Mouse (Mus musculus) megakaryocyte progenitor cell, adult 5-6 weeks (primary cell): Measurements from ENCODE around the gene Immp2l. TPM values are rescaled to one million over a fixed set of nuclear protein-coding genes. Genes with fewer than 3 reads are reported as not detected.

Experiments
- ATAC-seq: replicated peaks from 2 replicates; pipeline ENCODE4 v1.8.0; 2016; ENCODE audit warnings: mild to moderate bottlenecking, moderate TSS enrichment, inconsistent platforms; ENCODE audit not compliant: poor library complexity
- total RNA-seq, 2 experiments: library from RNA; stranded (forward) in 1 of 2; stranded (reverse) in 1 of 2; fragments of 157-497, 149-512 nt in 1 of 2; fragments of 200-1000 nt in 1 of 2; gene quantifications; 2 replicates each; pipeline versions ENCODE4 v1.2.3 to v1.2.4; 2015 to 2017

Immp2l gene
- total RNA-seq, 2 experiments from 2014 or later = 5.7 to 9.1 TPM

DNA sequence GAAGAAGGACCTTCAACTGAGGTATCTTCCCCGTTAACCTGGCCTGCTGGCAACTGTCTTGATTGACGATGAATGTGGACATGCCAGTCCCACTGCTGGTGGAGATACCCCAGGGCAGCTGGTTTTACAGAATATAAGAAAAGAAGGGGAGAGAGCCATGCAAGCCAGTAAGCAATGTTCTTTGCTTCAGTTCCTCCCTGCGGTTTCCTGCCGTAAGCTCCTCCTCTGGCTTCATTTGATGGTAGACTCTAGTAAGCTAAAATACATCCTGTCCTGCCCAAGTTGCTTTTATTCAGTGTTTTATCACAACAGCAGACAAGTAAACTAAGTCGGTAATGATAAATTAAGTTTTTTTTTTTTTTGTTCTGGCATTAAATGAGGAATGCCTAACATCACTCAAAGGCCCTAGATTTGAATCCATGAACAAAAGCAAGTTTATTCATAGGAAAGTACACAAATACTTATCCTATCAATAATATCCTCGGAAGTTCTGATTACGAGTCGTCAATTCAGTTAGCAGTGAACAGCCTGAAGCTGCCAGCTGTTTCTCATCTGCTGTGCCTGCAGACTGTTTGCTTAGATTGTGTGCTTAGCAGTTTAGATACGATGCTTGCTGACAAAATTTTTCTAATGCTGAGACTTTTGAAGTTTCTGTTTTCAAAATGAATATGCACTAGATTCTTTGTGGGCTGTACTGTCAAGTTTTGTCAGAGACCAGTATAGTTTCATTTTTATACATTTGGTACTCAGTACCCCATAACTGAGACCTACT is 476.3 kb downstream of the Immp2l start:
- ATAC-seq = peak; percentile 64

DNA sequence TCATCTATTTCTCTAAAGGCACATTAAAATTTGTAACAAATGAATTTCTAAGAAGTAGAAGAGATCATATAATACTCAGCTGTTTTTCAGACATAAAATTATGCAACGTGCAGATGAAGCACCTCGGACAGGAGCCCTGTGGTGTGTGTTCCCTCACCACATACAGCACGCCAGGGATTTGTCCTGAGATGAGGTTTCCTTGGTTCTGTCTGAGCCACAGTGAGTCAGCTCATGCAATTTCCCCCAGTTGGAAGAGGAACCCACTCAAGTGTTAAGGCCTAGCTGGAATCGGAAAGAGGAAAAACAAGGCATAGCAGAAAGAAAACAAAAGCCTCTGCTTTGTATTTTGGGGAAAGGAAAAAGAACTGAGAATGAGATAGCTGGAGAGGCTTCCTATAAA is 484.7 kb downstream of the Immp2l start:
- peak; percentile 50; the same call in 1 of the 2 replicates for ATAC-seq

DNA sequence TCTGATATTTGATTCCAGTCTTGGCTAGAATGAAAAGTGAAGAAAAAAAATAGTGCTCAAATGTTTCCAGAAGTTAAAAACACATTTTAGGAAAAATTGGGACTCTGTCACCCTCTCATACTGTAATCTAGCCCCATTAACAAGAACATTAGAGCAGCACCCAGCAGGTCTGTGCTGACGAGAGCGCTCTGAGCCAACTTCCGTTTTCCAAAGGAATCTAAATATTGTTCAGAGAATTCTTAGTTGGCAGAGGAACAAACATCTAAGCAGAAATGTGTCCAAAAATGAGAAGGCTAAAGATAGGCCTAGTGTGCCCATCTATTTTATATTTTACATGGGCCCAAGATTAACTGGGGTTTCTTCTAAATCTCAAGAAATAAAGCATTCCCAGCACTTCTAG is 486.7 kb downstream of the Immp2l start:
- no peak for ATAC-seq

DNA sequence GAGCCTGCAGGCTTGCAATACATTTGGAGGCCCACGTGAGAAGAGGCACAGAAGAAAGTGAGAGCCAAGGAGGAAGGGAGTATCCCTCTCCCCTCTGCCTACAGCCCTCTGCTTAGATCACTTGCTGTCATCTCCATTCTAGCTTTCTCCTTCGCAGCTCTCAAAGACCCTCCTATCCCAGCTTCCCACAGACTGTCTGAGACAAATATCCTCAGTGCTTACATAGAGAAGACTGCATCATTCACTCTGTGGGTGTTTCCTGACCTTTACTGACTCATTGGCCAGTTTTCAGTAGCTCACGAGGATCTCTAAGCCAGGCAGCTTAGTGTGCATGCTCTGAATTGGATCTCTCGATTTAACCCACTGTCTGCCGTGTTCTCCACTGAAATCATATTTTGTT is 495.0 kb downstream of the Immp2l start:
- ATAC-seq = no peak

DNA sequence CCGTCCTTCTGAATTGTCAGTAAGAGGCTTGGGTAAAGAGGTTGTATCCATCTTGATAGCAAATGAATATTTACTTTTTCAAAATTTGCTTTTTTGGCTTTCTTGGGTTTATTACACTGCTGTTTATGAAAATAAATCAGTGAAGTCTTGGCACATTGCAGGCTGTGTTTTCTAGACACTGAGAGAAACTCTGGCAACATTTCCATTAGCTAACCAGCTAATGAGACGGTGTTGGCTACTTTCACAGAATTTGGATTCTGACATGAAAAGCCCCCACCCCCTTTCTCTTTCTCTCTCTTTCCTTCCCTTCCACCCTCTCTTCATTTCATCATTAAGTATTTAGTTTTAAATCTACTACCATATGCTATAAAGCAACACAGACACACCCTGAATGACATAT is 496.4 kb downstream of the Immp2l start:
- ATAC-seq = no peak

DNA sequence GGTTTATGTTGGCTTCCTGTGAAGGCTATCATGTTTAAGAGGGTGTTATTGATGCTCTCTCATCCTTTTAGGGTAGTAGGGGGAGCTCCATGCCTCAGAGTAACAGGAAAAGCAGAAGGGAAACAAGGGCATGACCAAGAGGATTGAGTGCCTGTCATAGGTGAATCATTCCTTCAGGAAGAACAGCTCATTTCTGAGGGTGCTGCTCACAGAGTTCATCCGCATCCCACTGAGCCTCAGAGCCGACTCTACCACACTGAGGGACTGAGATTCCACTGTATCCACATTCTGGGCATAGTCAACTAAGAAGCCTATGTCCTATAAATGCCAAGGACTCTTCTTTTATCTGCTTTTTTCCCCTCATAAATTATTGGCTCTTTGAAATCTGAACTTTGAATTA is 497.8 kb downstream of the Immp2l start:
- ATAC-seq = no peak

DNA sequence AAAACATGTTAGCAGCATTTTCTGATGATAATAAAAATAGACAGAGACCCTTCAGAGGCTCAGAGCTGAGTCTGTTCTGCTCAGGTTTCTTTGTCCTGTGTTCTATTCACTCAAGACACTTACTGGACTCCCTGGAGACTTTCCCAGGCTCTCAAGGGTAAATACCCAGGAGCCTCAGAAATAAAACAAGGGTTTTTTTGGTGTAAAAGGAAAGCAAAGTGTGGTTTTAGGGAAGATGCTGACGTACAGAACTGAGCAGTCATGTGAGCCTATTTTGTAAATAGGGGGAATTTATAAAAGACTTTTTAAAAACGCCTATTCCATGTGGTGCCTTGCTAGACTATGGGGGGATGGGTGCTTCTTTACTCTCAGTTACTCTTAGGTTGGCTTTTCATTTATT is 502.8 kb downstream of the Immp2l start:
- ATAC-seq = no peak

DNA sequence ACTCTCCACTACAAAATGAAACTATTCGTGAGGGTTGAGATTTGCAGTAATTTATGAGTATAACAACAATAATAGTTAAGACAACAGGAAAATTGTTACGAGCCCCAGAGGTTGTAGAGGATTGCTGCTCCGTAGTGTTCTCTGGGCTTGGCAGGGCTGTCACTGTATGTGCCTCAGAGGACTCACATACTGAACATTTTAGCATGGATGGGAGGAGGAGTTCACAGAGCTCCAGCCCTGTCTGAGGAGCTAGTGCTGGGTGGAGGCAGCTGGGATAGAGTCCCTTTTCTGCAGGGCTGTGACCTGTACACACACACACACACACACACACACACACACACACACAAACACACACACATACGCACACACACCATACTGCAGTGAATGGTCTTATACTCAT is 504.5 kb downstream of the Immp2l start:
- no peak for ATAC-seq

DNA sequence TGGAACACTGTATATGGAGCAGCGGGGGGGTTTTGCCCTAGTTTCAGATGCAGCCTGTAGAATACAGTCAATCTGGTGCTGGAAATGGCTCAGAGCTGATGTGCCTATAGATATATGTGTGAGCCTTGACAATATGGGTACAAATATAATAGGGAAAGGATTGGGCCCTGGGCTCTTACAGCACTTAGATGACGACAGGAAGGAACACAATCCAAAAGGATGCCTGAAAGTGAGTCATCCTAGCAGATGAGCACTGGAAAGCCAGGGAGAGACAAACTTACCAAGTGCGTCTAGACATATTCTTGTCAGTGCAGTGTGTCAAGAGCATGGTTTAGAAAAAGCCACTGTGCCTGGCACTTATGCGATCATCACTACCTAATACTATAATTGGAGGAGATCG is 516.1 kb downstream of the Immp2l start:
- no peak for ATAC-seq

DNA sequence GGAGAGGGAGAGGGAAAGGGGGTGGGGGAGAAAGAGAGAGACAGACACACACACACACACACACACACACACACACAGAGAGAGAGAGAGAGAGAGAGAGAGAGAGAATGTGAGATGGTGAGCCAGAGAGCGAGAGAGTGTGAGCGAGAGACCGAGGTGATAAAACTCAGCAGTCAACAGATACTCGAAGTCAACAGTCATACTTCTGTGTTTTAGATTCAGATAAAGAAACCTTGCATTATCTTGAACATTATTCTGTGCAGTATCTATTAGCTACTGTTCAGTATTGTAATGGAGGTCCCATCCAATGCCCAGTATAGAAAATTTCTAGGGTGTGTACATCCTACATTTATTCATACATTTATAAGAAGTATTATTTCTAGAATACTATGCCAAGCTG is 527.7 kb downstream of the Immp2l start:
- ATAC-seq = no peak

DNA sequence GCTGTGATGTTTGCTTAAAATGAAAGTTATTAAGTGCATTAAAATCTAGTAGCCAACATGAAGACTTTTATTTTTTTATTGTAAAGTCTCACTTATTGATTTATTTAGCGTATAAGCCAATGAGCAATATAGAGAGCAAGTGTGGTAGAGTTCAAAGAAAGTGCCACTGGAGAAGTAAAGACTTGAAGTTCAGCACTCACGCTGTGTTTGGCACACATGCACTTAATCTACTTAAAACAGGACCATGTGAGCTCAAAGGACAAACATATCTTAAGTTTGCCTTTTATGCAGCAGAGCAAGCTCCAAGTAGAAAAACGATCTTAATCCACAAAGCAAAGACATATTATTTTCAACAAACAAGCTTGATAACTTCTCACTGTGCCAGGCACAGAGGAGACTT is 533.9 kb downstream of the Immp2l start:
- no peak for ATAC-seq

DNA sequence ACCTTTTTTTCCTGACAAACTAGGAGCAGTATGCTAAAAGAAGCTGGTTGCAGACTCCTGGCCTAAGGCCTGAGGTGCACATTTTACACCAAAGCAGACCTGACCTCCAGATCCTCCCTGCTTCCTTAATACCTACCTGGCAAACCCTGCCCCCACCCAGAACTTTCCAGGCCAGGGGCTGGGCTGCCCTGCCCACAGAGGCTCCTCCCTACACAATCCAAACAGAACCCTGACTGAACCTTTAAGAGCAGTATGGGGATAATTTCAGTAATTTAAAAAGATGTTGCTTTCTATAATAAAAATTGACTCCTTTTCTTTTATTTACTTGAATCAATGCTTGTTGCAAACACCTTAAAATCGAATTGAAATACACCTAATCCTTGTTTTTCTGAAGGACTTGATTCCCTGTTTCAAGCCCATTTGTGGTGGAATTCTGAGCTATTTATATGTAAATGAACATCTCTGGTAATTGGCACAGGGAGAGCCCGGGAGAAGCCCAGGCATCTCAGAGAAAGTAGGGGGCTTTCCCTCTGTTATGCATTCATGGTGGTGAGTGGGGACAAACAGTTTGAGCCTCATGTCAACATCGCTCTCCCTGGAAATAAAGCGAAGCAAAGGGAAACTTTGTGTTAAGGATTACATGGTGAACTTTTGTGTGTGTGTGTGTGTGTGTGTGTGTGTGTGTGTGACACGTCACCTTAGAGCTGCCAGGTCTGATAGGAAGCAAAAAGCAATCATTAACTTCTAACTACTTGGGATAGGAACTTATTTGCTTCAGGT is 535.3 kb downstream of the Immp2l start:
- ATAC-seq = no peak

DNA sequence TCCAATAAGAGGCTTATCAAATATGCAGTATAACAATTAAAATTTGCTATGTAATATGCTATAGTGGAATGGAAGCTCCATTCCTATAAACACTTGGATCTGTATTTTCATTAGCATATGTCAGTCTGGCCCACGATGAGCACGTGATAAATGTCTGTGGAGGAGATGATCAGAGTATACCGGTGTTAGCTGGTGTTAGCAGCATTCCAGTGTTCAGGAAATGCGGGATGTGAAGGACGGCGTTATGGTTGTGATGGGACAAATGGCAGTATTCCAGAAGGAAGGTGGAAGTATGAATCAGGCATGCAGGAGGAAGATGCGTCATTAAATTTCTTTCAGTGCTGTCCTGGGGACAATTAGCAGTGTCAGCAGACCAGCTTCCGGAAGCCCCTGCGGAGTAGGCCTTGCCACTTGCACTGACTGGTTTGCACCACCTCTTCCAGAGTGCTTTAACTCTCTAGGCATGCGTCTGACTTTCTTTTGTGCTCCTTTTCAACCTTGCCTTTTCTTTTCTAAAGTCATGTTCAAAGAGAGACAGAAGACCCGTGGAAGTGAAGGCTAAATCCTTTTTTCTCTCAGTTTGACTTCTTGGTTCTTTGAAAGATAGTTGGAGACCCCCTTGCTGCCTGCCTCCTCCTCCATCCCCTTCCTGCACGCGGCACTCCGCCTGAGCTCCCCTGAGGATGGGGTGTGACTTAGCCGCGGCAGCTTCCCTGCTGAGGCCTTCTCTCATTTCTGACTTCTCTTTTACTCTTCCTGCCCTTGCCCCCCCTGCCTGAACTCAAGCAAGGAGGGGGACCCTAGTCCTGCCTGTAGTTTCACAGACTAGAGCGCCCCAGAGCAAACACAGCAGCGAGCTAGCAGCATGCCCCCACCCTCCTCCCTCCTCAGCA is 541.9 kb downstream of the Immp2l start:
- peak; percentile 88 for ATAC-seq

DNA sequence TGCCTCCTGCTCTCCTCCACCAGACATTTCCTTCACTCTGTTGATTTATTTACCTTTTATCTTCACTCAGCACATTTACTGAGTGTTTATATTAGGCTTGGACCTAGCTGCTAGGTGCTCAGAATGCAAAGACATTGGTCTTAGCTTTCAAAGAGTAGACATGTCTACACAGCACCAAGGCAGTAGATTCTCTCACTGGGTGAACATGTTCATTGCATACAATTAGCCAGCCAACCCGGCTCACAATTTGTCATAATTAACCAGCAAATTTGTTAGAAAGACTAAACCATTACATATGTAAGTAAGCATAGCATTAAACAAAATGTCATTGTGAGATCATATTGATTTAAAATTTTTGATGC is 542.5 kb downstream of the Immp2l start:
- no peak for ATAC-seq

DNA sequence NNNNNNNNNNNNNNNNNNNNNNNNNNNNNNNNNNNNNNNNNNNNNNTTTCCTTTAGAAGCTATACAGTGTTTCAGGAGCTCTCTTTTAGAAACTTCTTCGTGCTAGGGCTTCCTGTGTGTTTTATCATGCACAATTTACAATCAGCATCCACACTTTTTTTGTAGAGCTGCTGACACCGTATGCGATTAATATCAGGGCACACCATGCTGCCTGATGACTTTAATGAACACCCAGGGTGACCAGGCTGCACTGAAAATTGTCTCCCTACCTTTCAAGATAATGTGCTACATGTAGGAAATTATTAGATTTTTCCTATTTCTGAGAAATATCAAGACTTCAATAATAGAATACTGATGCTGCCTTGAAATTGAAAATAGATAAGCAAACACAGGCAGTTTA is 549.9 kb downstream of the Immp2l start:
- ATAC-seq = 0 out of 2 replicates have a peak, but pooled peaks have one; percentile 29

DNA sequence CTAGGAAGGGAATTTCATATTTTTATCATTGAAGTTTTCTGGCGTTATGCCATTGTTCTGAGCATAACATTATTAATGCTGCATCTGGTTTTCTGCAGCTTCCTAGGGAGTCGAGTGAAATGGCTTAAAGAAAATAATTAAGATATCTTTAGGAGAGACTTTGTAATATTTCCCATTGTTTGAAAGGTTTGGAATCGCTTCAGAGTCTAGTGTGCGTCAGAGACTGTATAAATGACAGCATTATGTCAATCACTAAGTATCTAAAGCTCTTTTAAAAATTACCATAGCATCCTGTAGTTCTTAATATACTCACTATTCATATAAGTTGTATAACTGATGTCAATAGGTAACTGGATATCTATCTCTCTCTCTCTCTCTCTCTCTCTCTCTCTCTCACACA is 551.3 kb downstream of the Immp2l start:
- ATAC-seq = no peak

DNA sequence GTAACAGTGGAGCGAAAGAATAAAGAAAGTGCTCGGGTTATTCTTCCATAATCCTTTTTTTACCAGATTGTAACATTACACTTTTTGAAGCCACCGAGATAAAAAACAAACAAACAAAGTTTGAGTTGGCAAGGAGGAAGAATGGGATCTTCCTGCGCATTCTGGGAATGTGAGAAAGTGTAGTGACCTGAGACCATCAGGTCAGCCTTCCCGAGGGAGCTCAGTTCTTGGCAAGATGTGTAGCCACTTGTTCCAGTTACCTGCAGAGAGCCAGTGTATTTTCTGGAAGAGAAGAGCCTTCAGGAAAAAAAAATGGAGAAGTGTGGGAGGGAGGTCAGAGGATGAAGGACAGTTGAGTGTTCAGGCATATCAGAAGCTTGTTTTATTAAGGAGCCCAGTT is 569.5 kb downstream of the Immp2l start:
- no peak for ATAC-seq

DNA sequence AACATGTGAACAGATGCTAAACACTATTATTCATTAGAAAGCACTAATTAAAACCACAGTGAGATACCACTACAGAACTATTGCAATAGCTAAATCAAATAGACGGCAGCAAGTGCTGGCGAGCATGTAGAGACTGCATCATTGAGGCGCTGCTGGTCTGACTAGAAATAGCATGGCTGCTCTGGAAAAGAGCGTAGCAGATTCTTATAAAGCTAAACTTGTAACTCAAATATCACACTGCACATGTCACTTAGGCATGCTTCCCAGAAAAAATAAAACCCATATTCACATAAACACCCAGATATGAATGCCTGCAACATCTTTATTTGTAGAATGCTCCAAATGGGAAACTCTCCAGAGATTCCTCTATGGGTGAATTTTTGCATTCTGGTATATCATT is 570.1 kb downstream of the Immp2l start:
- ATAC-seq = no peak

DNA sequence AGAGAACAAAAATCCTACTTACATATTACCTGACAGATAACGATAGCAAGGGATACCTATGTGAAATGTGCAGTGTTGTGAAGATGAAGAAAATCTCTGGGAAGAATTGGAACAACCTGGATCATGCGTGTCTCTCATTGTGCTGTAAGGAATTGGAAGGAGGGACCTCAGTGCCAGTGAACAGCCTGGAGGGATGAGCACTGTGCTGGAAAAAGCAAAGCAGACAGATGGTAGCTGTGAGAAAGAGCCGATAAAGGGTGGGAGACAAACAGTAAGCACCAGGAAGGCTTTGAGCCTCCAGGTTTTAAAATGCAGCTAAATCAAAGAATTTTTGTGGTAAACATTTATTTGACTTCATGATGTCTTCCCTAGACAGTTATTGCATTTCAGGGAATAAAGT is 591.4 kb downstream of the Immp2l start:
- ATAC-seq = no peak

DNA sequence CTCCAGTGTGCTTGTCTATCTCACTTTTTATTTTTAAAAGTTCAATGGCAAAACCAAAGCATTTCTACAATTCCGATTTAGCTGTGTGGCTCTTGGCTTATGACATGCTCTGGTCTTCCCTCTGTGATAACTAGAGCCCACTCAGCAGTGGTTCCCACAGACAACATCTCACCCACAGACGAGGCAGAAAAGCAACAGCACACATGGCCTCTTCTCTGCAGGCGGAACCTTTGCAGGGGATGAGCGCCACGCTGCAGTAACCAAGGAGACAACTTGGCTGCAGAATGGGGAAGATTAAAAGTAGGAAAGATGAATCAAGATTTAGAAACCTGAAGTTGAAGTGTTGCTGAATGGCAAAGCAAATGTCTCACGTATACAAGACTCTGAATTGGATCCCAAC is 597.5 kb downstream of the Immp2l start:
- no peak for ATAC-seq

DNA sequence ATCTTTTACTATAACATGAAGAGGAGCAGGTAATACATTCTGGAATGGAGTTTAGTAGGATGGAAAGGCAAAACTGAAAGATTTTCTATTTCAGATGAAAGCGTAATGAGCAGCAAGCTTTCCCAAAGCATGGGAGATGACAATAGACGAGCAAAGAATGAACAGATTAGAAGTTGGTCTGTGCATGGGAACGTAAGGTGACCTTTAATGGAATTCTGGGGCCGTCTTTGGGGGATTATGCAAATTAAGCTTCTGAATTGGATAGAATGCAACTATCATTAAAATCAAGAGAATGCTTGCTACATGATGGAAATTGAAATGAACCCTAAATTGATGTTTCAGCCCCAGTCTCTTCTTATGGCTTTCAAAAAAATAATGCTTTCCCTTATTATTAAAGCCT is 619.4 kb downstream of the Immp2l start:
- no peak for ATAC-seq
